In the genomic region with DNA sequence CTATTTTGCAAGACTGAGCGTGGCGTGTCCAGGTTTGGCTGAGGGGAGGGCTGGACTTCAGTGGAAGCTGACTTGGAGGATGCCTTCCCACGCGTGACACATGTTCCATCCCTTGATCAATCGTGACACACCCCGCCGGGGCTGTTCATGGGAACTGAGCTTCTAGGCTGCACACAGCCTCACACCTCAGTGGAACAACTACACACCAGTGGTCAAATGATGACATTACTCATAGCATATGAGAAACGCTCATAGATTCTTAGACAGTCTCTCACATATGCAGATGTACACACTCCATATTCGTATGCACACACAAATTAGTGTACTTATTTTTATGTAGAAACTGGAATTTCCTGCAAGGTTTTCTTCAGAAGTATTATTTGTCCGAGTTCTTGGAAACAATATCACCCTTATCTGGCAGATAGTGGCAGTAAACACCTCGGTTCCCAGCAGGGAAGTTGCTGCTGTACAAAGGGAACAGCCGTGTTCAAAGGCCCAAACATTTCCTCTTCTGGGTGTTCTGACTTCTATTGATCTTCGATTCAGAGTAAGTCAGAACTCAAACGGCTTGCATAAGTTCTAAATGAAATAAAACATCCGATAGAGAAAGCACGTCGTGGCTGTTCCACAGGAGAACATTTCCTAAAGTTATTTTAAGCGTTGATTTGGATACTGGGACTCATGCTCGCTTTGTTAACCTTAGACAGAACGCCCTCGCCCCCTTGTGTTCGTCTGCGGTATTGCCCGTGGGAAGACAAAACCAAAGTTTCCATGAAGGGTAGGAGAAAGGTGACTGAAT, we compare ENCODE assay signal across 8 mouse cellular contexts.
DNase-seq lines count a peak whose midpoint lies in the region; ATAC-seq and TF ChIP-seq lines count a peak whose summit lies in the region.

No protein-coding gene starts in this region.

- TF ChIP-seq POLR2A in testis, adult 2 months (IDR thresholded peaks at IDR 0.05; ENCODE audit: control insufficient read depth, low read depth, low read length), result no peak

- H3K27me3 ChIP-seq in forebrain, embryonic 11.5 days (ENCODE audit: control insufficient read depth, insufficient read depth, low read length), result no peaks in the 10 kb centered on the region
- no peaks in the 10 kb centered on the region for H3K27me3 ChIP-seq in heart, embryonic 14.5 days (ENCODE audit: control insufficient read depth, insufficient read depth, low read length)
- no peaks in the 10 kb centered on the region for H3K27me3 ChIP-seq in kidney, postnatal 0 days (ENCODE audit: insufficient read depth, low read length)
- no peaks in the 10 kb centered on the region for H3K27me3 ChIP-seq in liver, embryonic 13.5 days
- no peaks in the 10 kb centered on the region for H3K27me3 ChIP-seq in neural tube, embryonic 13.5 days
- H3K27me3 ChIP-seq in testis, adult 2 months (ENCODE audit: control insufficient read depth, insufficient read depth, low read length), result no peaks in the 10 kb centered on the region

- peak; percentile 1 for DNase-seq in c-Kit-negative CD71-positive TER-119-positive erythroid progenitor cells, embryonic 14.5 days (ENCODE audit: low read depth, low spot score)
- peak; percentile 89 for DNase-seq in forebrain, embryonic 11.5 days (ENCODE audit: low spot score)
- peak; percentile 94 for DNase-seq in kidney, postnatal 0 days (ENCODE audit: low spot score)
- peak; percentile 33 for DNase-seq in liver, embryonic 13.5 days

- H3K9ac ChIP-seq in forebrain, embryonic 11.5 days (ENCODE audit: low read length), result no peak overlapping the region; the same call in 1 of the 2 replicates
- no peak overlapping the region; the same call in 1 of the 2 replicates for H3K9ac ChIP-seq in heart, embryonic 14.5 days (ENCODE audit: low read length)
- no peak overlapping the region for H3K9ac ChIP-seq in kidney, postnatal 0 days (ENCODE audit: low read depth, low read length)
- H3K9ac ChIP-seq in liver, embryonic 13.5 days, result no peak overlapping the region
- no peak overlapping the region for H3K9ac ChIP-seq in neural tube, embryonic 13.5 days

- no peaks in the 10 kb centered on the region for H3K36me3 ChIP-seq in forebrain, embryonic 11.5 days (ENCODE audit: control insufficient read depth, insufficient read depth, low read length)
- no peaks in the 10 kb centered on the region for H3K36me3 ChIP-seq in heart, embryonic 14.5 days (ENCODE audit: control insufficient read depth, insufficient read depth, low read length)
- no peaks in the 10 kb centered on the region for H3K36me3 ChIP-seq in kidney, postnatal 0 days (ENCODE audit: insufficient read depth, low read length)
- H3K36me3 ChIP-seq in liver, embryonic 13.5 days, result no peaks in the 10 kb centered on the region
- no peaks in the 10 kb centered on the region for H3K36me3 ChIP-seq in neural tube, embryonic 13.5 days
- no peaks in the 10 kb centered on the region for H3K36me3 ChIP-seq in testis, adult 2 months (ENCODE audit: control insufficient read depth, insufficient read depth, low read length)

- H3K4me1 ChIP-seq in forebrain, embryonic 11.5 days (replicated peaks; ENCODE audit: control insufficient read depth, insufficient read depth, low read length), result no peaks in the 10 kb centered on the region
- peaks cover 0 to 5% of the 10 kb centered on the region in 2 experiments; a peak in 2 of 4 replicates for H3K4me1 ChIP-seq in heart, embryonic 14.5 days (ENCODE audit: control insufficient read depth in 2 of 2, insufficient read depth in 2 of 2, low read length in 2 of 2)
- no peaks in the 10 kb centered on the region; the same call in 1 of the 2 replicates for H3K4me1 ChIP-seq in kidney, postnatal 0 days (replicated peaks; ENCODE audit: insufficient read depth, low read length)
- no peaks in the 10 kb centered on the region for H3K4me1 ChIP-seq in liver, embryonic 13.5 days (replicated peaks)
- no peaks in the 10 kb centered on the region; the same call in 1 of the 2 replicates for H3K4me1 ChIP-seq in neural tube, embryonic 13.5 days (replicated peaks)
- peaks cover 2% of the 10 kb centered on the region; the same call in 1 of the 2 replicates for H3K4me1 ChIP-seq in testis, adult 2 months (ENCODE audit: control insufficient read depth, insufficient read depth, low read length)

- peak; percentile 61 for ATAC-seq in CD4-positive, CD25-positive, alpha-beta regulatory T cell, adult 4 months
- ATAC-seq in forebrain, embryonic 11.5 days (replicated peaks; ENCODE audit: low FRiP score), result peak; percentile 58
- ATAC-seq in heart, embryonic 14.5 days (ENCODE audit: insufficient number of reproducible peaks, insufficient read depth, low FRiP score, low read depth), result no peak
- no peak for ATAC-seq in kidney, postnatal 0 days (replicated peaks; ENCODE audit: low FRiP score, low read depth)
- no peak for ATAC-seq in liver, embryonic 13.5 days (ENCODE audit: low read depth)
- ATAC-seq in neural tube, embryonic 13.5 days (ENCODE audit: low read depth), result peak; percentile 53; the same call in 1 of the 2 replicates

- peak; percentile 99 for TF ChIP-seq CTCF in kidney, postnatal 0 days (IDR thresholded peaks at IDR 0.05; ENCODE audit: low read depth)
- TF ChIP-seq CTCF in testis, adult 2 months (IDR thresholded peaks at IDR 0.05; ENCODE audit: control insufficient read depth, insufficient read depth, insufficient replicate concordance, low read depth, low read length), result peak; percentile 93; the same call in 1 of the 2 replicates

- 0 out of 2 replicates have a peak overlapping the region, but pooled peaks have one; percentile 18 for H3K4me2 ChIP-seq in forebrain, embryonic 11.5 days (ENCODE audit: low read depth, low read length, severe bottlenecking)
- peak overlapping the region; percentile 47 for H3K4me2 ChIP-seq in heart, embryonic 14.5 days (ENCODE audit: low read length)
- peak overlapping the region; percentile 37; the same call in 1 of the 2 replicates for H3K4me2 ChIP-seq in kidney, postnatal 0 days (ENCODE audit: low read length)
- no peak overlapping the region for H3K4me2 ChIP-seq in liver, embryonic 13.5 days
- H3K4me2 ChIP-seq in neural tube, embryonic 13.5 days, result peak overlapping the region; percentile 41; the same call in 1 of the 2 replicates

- no peak overlapping the region for H3K4me3 ChIP-seq in forebrain, embryonic 11.5 days (ENCODE audit: low read depth, low read length)
- H3K4me3 ChIP-seq in heart, embryonic 14.5 days (ENCODE audit: control insufficient read depth in 1 of 2, insufficient read depth in 1 of 2, low read depth in 1 of 2, low read length in 2 of 2), result no peak overlapping the region
- no peak overlapping the region for H3K4me3 ChIP-seq in kidney, postnatal 0 days (replicated peaks; ENCODE audit: low read depth, low read length)
- H3K4me3 ChIP-seq in liver, embryonic 13.5 days (replicated peaks), result no peak overlapping the region
- no peak overlapping the region for H3K4me3 ChIP-seq in neural tube, embryonic 13.5 days
- no peak overlapping the region for H3K4me3 ChIP-seq in testis, adult 2 months (ENCODE audit: control insufficient read depth, low read depth, low read length)

- H3K9me3 ChIP-seq in forebrain, embryonic 11.5 days (ENCODE audit: control insufficient read depth, low read length), result no peaks in the 10 kb centered on the region
- H3K9me3 ChIP-seq in heart, embryonic 14.5 days (ENCODE audit: control insufficient read depth, low read length), result no peaks in the 10 kb centered on the region
- H3K9me3 ChIP-seq in kidney, postnatal 0 days (replicated peaks; ENCODE audit: low read length), result no peaks in the 10 kb centered on the region
- no peaks in the 10 kb centered on the region for H3K9me3 ChIP-seq in liver, embryonic 13.5 days (replicated peaks)
- no peaks in the 10 kb centered on the region for H3K9me3 ChIP-seq in neural tube, embryonic 13.5 days

- 39% methylated on average over 24 of the region's 24 CpGs for WGBS in forebrain, embryonic 11.5 days
- WGBS in heart, embryonic 14.5 days, result 35% methylated on average over 24 of the region's 24 CpGs
- WGBS in kidney, postnatal 0 days, result 30% methylated on average over 24 of the region's 24 CpGs
- 32% methylated on average over 24 of the region's 24 CpGs for WGBS in liver, embryonic 13.5 days (ENCODE audit: insufficient replicate concordance)
- WGBS in neural tube, embryonic 13.5 days, result 34% methylated on average over 24 of the region's 24 CpGs

- no peak overlapping the region for H3K27ac ChIP-seq in forebrain, embryonic 11.5 days (ENCODE audit: low read depth, low read length)
- H3K27ac ChIP-seq in heart, embryonic 14.5 days (replicated peaks in 1 of 2; ENCODE audit: control insufficient read depth in 1 of 2, insufficient read depth in 1 of 2, low read depth in 2 of 2, low read length in 2 of 2), result 0 out of 4 replicates have a peak overlapping the region, but pooled peaks of 1 of the 2 experiments have one; percentile 5
- H3K27ac ChIP-seq in kidney, postnatal 0 days, result peak overlapping the region; percentile 58
- H3K27ac ChIP-seq in liver, embryonic 13.5 days, result no peak overlapping the region
- no peak overlapping the region for H3K27ac ChIP-seq in neural tube, embryonic 13.5 days (replicated peaks)
- no peak overlapping the region for H3K27ac ChIP-seq in testis, adult 2 months (ENCODE audit: control insufficient read depth, insufficient read depth, low read depth, low read length)

Comparison
In these comparisons a context has a peak if more than half of its experiments do, and no peak if none do; other contexts are left out.
1. ATAC-seq: peak in CD4-positive, CD25-positive, alpha-beta regulatory T cell, adult 4 months (single experiment), forebrain, embryonic 11.5 days (single experiment) and neural tube, embryonic 13.5 days (single experiment); none in heart, embryonic 14.5 days (single experiment), kidney, postnatal 0 days (single experiment) and liver, embryonic 13.5 days (single experiment).
2. DNase-seq: peak in every context shown above with its lines; median percentile 94 in kidney, postnatal 0 days; 89 in forebrain, embryonic 11.5 days; 33 in liver, embryonic 13.5 days; 1 in c-Kit-negative CD71-positive TER-119-positive erythroid progenitor cells, embryonic 14.5 days.